Mouse (Mus musculus): ENCODE results near the gene Chchd3. TPM values are rescaled to one million over a fixed set of nuclear protein-coding genes. Genes with fewer than 3 reads are reported as not detected.

The Chchd3 gene
- 218 TPM for polyA plus RNA-seq (2014; fragmentation: Illumina TruSeq; extraction: RNeasy Lipid Tissue Mini Kit (QIAGEN cat#74804); ENCODE audit: low read depth, low replicate concordance)

GRCm38 (mm10) chr6:33059735-33060576 is at the start of gene Chchd3:
Gene Chchd3 (minus strand): TSS chr6:33060260.

Other genes with a start within 250 kb of the Chchd3 start
- 6.0 TPM for gene Exoc4, start 188.8 kb upstream of the Chchd3 start, polyA plus RNA-seq (2014; fragmentation: Illumina TruSeq; extraction: RNeasy Lipid Tissue Mini Kit (QIAGEN cat#74804); ENCODE audit: low read depth, low replicate concordance)

All from liver, adult 10 weeks (tissue).